Mouse (Mus musculus): ENCODE results near the gene Rtp1.
A peak's percentile ranks its signal among the peaks of the same experiment; 100 is the strongest.

The Rtp1 gene

DNA sequence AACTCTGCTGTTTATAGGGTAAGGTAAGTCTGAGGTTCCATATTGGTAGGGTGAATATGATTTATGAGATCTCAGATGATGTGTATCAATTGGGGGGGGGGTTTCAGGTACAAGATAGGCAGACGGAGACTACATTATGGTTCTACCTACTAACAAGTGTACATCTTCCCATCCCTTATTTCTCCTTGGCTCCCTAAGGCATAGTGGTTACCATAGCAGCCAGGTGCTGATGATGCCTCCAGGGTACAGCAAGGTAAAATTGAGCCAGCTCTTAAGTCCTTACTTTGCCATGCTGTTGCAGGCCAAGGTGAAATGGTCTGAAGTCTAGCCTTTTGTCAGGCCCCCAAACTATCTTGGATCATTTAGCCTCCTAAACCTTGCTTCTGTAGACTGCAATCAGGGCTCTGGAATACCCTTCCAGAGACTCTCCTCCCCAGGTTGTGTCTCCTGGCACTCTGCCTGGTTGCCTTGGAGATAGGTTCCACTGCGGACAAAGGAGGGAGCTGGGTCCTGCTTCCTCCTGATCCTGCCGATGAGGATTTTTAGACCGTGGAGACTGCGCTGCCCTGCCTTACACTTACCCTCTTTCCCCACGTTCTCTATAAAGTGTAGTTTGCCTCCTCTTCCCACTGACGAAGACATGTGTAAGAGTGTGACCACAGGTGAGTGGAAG lies at the start of gene Rtp1:
Gene Rtp1 (plus strand): TSS at position 487 of the 673 bp plus-strand sequence.
- DNase-seq (ENCODE audit: low read depth, low spot score): no peak

DNA sequence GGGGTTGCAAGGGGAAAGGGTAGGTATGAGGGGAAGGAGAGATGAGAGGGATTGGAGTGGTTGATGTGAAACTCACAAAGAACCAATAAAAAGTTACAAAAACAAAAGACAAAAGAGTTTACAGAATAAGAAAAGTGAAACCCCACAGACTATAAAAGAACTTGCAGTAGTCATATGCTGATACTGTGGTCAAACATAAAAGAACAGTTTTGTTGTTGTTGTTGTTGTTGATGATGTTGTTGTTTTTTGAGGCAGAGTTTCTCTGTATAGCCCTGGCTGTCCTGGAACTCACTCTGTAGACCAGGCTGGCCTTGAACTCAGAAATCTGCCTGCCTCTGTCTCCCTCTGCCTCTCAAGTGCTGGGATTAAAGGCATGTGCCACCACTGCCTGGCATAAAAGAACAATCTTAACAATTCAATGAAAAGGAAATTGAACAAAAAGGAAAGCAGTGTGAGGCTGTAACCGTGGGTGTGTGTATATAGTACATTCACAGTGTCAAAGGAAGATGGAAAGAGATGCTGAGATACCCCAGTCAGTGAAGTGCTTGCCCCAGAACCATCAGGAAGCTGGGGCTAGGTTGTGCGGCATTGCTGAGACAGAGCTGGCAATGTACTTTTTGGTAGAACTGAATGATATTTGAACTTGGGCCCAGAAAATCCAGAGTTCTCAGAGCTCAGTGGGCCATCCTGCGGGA lies 49.2 kb upstream of the Rtp1 start:
- DNase-seq (ENCODE audit: low read depth, low spot score): no peak

DNA sequence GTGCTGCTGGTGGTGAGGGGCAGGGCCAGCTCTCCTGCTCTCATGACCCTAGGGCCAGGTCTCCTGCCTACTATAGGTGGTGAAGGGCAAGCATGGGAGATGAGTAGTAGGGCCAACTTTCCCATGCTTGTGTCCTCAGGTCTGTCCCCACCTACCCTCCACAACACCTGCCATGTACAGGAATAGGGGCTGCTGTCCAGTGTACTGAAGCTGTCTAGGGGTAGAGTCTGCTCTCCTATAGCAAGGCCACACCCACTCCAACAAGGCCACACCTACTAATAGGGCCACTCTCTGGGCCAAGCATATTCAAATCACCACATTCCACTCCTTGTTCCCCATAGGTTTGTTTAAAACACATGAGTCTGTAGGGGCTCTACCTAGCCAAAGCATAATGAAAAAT lies 44.6 kb upstream of the Rtp1 start:
- peak; percentile 29 for DNase-seq (ENCODE audit: low read depth, low spot score)

DNA sequence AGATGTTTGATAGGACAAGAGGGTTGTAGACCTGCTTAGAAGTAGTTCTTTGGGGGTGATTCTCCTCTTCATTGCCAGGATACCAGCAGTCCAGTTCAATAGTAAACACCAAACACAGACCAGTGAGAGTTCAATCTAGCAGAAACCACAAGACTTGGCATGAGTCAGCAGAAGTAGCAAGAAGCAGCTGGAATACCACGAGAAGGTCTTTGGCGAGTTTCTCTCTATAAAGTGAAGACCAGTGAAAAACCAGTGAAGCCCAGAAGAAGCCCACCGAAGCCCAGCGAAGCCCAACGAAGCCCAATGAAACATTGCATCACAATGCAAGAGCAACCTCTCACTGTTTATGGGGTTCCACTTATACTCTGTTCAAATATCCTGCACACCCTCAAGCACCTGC lies 31.0 kb upstream of the Rtp1 start:
- DNase-seq (ENCODE audit: low read depth, low spot score): no peak

DNA sequence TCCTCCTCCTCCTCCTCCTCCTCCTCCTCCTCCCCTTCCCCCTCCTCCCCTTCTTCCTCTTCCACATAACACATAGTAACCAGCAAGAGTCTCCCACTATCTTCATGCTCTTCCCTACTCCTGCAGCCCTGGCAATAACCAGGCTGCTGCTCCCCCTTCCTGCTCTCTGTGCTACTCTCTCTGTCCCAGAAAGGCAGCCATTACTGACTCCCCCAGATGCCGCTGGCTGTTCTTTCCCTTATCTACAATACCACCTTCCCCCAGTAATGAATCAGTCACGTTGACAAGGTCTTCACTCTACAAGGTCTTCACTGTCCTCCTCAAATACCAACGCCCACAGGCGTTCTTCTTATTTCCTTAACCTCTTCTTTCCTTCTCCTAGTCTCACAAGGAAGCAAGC lies 27.5 kb upstream of the Rtp1 start:
- no peak for DNase-seq (ENCODE audit: low read depth, low spot score)

DNA sequence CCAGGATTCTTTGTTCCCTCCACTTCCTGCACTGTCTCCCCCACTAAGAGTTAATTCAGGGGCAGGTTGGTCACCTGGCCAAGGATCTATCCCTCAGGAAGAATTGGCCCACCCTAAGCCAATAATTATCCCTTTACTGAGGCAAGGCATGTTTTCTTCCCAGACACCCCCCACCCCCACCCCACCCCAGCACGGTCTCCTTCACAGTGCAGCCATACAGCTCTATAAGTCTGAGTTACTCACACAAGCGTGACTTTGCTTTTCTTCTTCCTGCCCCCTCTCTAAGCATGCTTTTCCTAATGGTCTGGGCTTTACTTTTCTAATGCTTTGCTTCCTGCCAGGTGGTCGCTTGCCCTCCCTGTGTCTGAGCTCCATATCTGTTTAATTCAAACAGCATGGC lies 27.0 kb upstream of the Rtp1 start:
- no peak for DNase-seq (ENCODE audit: low read depth, low spot score)

DNA sequence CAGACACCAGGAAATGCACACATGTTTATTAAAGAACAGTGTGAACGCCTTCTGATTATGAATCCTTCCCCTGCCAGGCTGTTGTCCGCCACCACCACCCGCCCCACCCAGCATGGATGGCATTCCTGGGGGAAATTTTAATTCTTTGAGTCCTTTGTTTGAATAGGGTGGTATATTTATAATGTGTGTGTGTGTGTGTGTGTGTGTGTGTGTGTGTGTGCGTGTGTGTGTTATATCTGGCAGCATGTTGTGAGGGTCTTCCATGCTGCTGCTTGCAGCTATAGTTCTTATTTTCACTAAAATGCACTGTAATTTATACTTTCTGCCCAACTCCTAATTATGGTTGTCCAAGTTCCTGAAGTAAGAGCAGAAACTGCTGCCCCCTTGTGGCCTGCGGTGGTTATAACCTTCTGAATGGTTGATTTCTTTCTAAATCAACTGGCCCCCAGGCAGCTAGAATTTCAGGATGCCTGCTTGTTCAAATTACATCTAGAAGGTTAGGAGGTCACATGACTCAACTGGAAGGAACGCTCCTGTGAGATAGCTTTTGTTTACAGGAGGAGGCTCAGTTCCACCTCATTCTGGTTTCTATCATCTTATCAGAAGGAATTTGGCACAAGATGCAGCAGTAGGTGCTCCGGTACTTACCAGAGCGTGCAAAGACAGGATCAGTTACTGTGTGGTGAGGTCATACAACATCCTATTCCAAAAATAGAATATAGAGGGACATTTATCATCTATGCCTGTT lies 25.8 kb upstream of the Rtp1 start:
- peak; percentile 70 for DNase-seq (ENCODE audit: low read depth, low spot score)

DNA sequence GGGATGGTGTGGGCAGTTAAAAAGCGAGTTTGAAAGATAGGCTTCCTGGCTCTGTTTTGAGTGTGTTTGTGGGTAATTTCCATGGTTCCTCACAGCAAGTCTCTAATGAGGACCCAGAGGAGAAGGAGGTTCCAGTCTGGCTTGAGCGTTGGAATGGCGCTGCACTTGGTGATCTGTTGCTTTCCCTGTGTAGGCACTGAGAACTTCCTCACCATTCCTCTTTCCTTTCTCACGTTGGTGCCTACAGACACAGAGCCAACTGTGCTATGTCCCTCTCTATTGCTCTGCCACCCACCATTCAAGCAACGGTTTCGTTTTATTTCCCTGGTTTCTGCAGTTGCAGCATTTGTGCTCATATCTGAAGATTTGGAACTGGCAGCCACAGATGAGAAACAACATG lies 16.0 kb upstream of the Rtp1 start:
- DNase-seq (ENCODE audit: low read depth, low spot score): no peak

DNA sequence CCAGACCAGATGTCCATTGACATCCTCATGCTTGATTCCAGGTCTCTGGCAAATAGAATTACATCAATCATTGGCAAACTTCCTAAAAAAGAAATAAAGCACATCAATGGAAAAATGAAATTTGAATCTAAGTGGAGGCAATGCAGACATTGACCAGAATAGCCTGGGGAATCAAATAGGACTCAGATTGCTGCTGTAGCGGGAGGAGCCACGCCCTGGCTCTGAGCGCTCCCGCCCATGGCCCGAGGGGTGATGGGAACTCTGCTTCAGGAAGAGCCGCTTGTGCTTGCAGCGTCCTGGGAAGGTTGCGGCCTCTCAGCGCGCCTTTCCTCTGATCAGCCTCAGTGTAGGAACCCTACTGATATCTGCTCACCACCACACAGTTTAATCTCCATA lies 12.7 kb upstream of the Rtp1 start:
- DNase-seq (ENCODE audit: low read depth, low spot score): peak; percentile 69

DNA sequence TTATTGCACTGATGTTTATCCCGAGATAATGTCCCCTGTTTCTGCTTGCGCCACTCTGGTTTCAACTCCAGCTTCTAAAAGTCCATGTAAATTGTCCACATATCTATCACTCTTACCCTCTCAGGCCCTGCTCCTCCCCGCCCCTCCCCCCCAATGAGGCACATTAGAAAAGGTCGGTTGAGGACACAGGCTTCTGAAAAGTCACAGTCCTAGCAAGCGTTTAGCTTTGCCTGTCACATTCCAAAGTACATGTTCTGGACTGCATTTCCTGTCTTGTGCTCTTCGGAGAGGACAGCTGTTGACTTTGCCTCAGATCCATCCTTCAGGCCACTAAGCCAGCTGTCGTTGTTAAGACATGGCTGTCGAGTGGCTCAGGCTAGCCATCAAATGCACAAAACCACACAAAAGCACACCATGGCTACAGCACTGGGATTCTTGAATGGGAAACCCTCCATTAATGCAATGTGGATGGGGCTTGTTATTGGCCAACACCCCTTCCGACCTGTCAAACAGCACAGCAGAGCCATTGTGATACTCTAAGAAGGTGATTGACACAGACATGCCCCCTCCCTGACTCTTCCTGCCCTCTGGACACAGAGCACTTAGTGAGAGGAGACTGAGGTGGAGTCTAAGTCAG lies 12.2 kb upstream of the Rtp1 start:
- peak; percentile 37 for DNase-seq (ENCODE audit: low read depth, low spot score)

DNA sequence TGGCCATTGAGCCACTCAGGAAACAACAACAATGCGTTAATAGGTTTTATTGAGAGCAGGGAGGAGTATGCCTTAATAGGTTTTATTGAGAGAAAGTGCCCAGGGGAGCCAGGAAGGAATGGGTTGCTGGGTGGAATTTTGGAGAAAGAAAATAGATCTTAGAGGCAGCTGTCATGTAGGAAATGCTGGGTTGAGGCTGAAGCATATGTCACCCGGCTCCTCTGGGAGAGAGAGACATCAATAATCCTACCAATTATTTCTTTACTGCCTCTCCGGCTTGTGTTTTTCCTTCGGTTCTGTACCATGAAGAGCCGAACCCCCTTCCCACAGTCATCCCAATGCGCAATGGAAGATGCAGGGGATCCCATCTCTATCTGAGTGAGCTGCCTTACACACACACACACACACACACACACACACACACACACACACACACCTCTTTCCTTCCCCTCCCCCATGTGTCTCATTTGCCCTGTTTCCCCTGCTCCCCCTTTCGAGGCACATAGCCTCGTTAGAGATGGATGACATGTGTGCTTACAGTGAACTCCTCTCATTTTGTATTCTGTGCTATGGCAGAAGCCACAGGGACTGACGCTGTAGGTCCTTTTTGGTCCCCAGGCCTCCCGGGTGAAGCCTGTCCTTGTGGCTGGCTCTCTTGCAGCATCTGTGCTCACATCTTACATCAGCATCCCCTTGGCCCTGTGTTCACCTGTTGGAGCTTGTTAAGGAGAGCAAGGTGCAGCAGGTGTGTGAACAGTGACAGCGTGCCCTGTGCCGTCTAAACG lies 11.3 kb upstream of the Rtp1 start:
- no peak for DNase-seq (ENCODE audit: low read depth, low spot score)

DNA sequence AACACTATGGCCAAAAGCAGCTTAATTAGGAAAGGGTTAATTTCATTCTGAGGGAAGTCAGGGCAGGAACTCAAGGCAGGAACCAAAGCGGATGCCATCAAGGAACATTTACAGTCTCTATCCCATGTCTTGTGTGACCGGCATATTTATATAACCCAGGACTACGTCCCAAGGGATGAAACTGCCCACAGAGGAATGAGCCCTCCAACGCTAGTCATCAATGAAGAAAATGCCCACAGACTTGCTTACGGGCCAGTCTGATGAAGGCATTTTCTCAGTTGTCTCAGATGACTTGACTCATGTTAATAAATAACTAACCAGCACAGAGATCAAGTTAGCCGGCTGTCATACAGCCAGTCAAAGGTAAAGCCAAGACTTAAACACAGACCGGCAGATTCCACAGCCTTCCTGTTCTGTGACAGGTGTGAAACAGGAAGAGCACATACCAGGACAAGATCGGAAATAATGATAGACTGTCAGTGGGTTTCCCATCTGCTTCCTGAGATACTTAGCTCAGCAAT lies 9.3 kb upstream of the Rtp1 start:
- no peak for DNase-seq (ENCODE audit: low read depth, low spot score)

DNA sequence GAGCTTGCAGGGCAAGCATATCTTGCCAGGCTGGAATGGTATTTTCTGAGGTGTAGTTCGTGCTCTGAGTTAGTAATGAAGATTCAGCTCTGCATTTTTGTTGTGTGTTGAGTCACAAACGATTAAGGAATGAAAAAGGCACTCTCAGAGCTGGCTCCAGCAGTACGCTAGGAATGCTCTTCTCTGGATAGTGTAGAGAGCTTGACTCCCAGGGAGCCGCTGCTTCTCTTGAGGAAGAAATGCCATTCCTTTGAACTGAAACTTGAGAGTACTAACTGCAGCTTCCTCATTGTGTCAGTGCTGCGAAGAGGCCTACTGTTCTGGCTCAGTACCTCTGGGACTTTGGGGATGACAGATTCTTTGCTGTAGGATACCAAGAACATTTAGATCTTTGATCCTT lies 5.1 kb upstream of the Rtp1 start:
- no peak for DNase-seq (ENCODE audit: low read depth, low spot score)

DNA sequence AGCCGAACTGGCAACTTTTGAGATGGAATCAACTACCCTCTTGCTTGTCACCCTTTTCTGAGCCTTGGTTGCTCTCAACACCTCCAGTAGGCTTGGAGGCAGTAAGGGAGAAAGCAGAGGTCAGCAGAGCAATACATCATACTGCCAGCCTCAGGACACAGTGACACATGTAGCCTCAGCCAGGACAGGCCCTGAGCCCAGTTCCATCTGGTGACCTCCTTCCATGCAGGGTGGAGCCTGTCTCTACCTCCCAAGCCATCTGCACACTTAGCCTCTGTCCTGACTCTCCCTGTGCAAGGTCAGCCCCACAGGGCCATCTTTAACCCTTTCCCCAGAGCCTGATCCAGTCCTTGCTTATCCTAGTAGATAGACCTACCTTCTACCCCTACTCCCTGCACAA lies 1.2 kb upstream of the Rtp1 start:
- DNase-seq (ENCODE audit: low read depth, low spot score): no peak

DNA sequence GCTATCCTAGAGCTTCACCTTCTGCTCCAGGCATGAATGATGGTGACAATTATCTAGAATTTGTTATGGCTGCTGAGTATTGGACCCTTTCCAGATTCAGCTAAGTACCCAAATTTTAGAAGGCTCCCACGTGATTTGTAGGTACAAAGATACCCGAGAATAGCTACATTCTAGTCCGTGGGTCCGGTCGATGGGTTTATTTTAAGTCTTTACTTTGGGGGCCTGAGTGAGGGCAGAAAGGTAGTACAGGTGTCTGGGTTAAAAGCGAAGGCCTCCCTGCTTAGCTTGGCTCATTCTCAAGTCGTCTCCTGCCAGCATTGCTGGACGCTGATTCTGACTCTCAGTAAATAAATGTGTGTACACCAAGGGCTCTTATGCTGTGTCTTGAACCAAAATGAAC lies 1.1 kb downstream of the Rtp1 start:
- no peak for DNase-seq (ENCODE audit: low read depth, low spot score)

DNA sequence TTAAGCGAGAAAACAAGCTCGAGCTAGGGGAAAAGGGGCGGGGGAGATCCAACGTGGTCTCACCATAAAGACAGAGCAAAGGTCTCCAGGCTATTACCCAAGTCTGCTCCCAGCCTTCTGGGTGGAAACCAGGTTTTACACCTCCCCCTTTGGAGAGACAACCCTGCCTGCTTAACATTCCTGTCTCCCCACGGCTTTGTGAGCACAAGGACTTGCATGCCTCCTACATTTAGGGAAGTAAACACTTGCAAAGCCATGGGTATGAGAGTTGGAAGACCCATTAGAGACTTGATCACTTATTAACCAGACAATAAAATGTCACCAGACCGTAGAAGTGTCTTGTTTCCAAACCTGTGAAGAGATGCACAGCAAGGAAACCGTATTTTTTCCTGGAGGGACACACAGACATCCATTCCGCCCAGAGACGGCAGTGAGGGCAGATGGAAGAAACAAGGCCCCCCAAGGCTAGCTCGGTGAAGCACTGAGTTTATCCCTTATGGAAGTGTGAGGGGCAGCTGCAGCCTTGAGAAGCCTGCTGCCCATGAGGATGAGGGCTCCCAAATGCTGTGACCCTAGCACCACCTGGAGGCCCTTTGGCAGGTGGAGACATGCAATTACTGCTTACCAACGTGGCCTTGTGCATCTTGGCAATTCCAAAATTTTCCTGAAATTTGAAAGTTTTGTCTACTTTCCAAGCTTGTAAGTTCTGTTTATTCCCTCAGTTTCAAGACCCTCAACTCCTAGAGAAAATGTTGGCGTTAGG lies 8.7 kb downstream of the Rtp1 start:
- DNase-seq (ENCODE audit: low read depth, low spot score): no peak

DNA sequence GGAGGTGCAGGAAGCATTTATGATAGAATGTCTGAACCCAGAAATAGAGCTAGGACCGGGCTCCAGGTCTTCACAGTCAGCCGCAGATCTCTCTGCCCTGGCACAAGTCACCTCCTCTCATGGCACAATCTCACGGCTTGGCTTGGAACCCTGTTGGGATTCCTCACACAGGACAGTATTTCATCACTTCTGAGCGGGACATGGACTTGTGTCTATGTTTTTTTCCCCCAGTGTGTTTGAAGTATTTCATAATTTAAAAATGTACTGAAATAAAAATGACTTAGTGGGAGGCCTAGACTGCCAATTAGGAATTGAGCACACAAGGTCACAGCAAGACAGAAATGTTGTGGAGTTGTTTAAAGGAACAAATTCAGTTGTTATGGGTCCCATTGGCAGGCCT lies 15.3 kb downstream of the Rtp1 start:
- DNase-seq (ENCODE audit: low read depth, low spot score): no peak

DNA sequence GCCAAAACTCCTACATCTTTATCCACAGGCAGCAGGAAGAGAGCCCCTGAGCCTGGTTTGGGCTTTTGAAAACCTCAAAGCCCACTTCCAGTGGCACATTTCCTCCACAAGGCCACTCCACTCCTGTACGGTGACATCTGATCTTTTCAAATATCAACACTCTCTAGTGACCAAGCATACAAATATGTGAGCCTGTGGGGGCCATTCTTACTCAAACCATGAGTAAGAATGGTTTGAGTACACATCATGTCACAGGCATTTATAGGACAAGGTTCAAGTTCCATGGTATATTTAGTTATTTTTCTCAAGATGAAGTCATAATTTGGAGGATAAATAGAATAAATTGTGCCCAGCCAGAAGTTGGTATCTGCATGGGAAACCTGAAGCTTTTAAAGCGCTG lies 21.0 kb downstream of the Rtp1 start:
- DNase-seq (ENCODE audit: low read depth, low spot score): no peak

DNA sequence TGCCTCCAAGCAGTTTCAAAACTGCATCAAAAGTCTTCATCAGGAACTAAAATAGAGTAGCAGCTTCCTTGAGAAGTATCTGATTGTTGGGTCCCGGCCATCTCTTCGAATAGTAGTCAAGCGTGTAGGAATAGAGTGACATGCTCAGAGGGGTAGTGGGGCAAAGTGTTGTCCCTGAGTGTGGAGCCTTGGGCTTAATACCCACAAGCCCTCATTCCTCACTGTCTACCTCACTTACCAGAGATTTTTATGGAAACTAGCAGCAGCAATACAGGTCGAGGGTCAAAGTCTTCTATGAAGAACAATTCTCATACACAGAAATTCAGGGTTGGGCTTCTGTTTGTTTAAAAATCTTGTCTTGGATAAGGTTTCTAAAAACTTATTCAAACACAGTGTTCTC lies 21.9 kb downstream of the Rtp1 start:
- DNase-seq (ENCODE audit: low read depth, low spot score): no peak

DNA sequence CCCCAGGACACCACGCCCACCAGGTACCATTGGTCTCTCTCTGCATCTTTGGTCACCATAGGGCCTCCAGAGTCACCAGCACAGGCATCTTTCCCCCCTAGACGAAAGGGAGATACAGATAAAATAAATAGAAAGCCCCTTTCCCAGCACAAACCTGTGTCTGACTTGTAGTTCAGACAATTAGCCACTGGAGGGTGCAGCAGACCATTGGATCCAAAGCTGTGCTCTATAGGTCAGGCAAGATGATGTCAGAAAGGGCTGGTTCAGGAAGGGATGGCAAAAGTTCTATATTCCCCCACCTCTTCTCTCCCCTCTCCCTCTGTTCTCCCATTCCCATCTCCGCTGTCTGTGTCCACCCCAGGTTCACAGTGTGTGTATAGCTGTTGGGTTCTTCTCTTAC lies 23.5 kb downstream of the Rtp1 start:
- DNase-seq (ENCODE audit: low read depth, low spot score): peak; percentile 63

DNA sequence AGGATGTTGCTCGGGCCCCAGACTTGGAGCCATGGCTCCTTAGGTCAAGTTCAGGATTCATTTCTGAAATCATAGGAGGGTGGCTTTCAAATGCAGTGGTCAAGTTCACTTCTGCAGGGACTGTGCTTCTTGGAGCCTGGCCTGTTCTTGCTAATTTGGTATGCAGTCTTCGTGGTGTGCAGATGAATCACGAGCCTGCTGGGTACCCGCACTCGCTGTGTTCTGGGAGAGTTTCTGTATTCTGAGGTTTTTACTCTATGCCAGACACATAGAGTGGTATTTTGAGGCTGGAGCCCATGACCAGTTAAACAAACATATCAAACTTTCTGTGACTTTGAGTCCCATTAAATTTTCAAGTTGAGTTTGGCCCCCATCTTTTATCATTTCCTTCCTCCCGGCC lies 25.4 kb downstream of the Rtp1 start:
- DNase-seq (ENCODE audit: low read depth, low spot score): no peak
